Mouse (Mus musculus) limb, embryonic 11.5 days (tissue): ENCODE results near the gene Ick. TPM values are rescaled to one million over a fixed set of nuclear protein-coding genes. Genes with fewer than 3 reads are reported as not detected.
"Not testable (repeated sequence)": the region's sequence is repeated elsewhere in the genome, so short reads cannot be mapped to it uniquely, and the experiment has no call there.

Experiments used
- ATAC-seq: fragments of 200-750 bp; cut with Nextera tagmentation; 2 replicates; pipeline ENCODE4 v1.8.0; 2017; ENCODE audit warnings: low read depth; ENCODE audit not compliant: insufficient number of reproducible peaks, low FRiP score, low TSS enrichment
- DNase-seq: peaks from one replicate; pipeline ENCODE4 v3.0.0-alpha.2; 2015; ENCODE audit warnings: low spot score
- H3K27ac ChIP-seq: fragments of 300-500 bp; sonication (generic); replicated peaks from 2 replicates; pipeline ENCODE4 v1.5.1; 2014; ENCODE audit warnings: low read depth, mild to moderate bottlenecking, low read length
- H3K27me3 ChIP-seq: fragments of 300-500 bp; sonication (generic); 2 replicates; pipeline ENCODE4 v1.6.1; 2014; ENCODE audit warnings: mild to moderate bottlenecking, low read length, mixed read lengths; ENCODE audit not compliant: control insufficient read depth, insufficient read depth
- H3K36me3 ChIP-seq: fragments of 300-500 bp; sonication (generic); 2 replicates; pipeline ENCODE4 v1.6.1; 2014; ENCODE audit warnings: mild to moderate bottlenecking, low read length, moderate library complexity, mixed read lengths; ENCODE audit not compliant: control insufficient read depth, insufficient read depth
- H3K4me1 ChIP-seq: fragments of 300-500 bp; sonication (generic); 2 replicates; pipeline ENCODE4 v1.6.1; 2014; ENCODE audit warnings: low read length, mixed read lengths; ENCODE audit not compliant: control insufficient read depth, insufficient read depth
- H3K4me2 ChIP-seq: fragments of 300-500 bp; sonication (generic); 2 replicates; pipeline ENCODE4 v1.6.1; 2014; ENCODE audit warnings: low read depth, mild to moderate bottlenecking, moderate library complexity; ENCODE audit not compliant: severe bottlenecking
- H3K4me3 ChIP-seq: fragments of 300-500 bp; sonication (generic); 2 replicates; pipeline ENCODE4 v1.5.1; 2014; ENCODE audit warnings: low read depth, low read length
- H3K9ac ChIP-seq: fragments of 300-500 bp; sonication (generic); 2 replicates; pipeline ENCODE4 v1.6.1; 2014; ENCODE audit warnings: mild to moderate bottlenecking, low read length
- H3K9me3 ChIP-seq: fragments of 300-500 bp; sonication (generic); 2 replicates; pipeline ENCODE4 v1.6.1; 2016; ENCODE audit warnings: low read length; ENCODE audit not compliant: control insufficient read depth
- WGBS: fragments of 180-500 bp; shearing (Covaris S2); extraction: QIAGEN DNeasy Blood & Tissue Kit; methylation state at CpG from one replicate; pipeline ENCODE4 v1.1.7; 2014; 5-methylcytosine and 5-hydroxymethylcytosine counted together
- polyA plus RNA-seq: library from polyadenylated mRNA; unstranded; fragments of >200 nt; fragmentation: Nextera tagmentation; extraction: Ambion mirVana; gene quantifications from 2 replicates; pipeline ENCODE4 v1.2.1, GENCODE M21; 2014

Gene Ick
- polyA plus RNA-seq, 1 experiment from 2014 or later = 42.7 TPM

DNA sequence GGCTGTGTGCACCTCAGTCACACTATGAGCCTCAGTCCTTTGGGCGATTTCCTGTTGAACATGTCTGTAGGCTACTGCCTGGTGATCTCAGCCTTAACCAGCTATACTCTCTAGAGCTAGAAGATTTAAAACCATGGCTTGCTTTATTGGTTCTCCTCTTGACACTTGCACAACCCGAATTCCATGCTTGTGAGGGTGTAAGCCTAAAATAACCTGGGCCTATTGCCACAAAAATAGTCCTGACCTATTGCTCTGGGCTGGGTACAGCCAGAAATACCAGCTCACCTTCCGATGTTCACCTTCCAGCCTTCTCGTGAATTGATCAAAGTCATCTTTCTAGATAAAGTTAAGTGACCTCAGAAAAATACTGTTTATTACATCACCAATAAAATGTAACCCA lies 30.5 kb downstream of the Ick start:
- Histone ChIP-seq H3K4me2 (no peak overlapping the region), H3K4me1 (no peaks in the 10 kb centered on the region), H3K9ac (no peak overlapping the region), H3K9me3 (no peaks in the 10 kb centered on the region; the same call in 1 of the 2 replicates), H3K4me3 (no peak overlapping the region), H3K27me3 (no peaks in the 10 kb centered on the region), H3K36me3 (peaks cover 18% of the 10 kb centered on the region), H3K27ac (no peak overlapping the region)
- ATAC-seq (no peak), DNase-seq (no peak)
- WGBS = 91% methylated on average over 4 of the region's 4 CpGs

DNA sequence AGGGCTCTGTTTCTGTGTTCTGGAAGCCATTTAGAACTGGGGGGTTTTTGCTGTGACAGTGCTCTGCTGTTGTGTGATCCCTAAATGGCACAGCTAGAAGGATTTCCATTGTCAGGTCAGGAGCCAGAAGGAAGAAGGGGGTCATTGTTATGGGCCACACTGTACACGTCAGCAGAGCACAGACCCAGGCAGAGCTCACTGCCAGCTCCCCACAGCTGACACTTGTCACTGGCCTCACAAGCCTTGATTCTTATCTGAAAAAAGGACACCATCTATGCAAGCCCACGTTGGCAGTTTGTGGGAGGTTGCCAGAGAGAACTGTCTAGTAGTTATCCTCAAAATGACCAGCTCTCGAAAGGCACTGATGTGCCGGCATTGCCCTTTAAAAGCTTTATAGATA lies 37.1 kb downstream of the Ick start:
- Histone ChIP-seq H3K4me3 (no peak overlapping the region), H3K4me2 (no peak overlapping the region), H3K4me1 (no peaks in the 10 kb centered on the region), H3K27ac (no peak overlapping the region), H3K36me3 (peaks cover 15% of the 10 kb centered on the region), H3K9ac (no peak overlapping the region), H3K27me3 (no peaks in the 10 kb centered on the region), H3K9me3 (no peaks in the 10 kb centered on the region; the same call in 1 of the 2 replicates)
- no peak for ATAC-seq
- 87% methylated on average over 4 of the region's 4 CpGs for WGBS
- no peak for DNase-seq

DNA sequence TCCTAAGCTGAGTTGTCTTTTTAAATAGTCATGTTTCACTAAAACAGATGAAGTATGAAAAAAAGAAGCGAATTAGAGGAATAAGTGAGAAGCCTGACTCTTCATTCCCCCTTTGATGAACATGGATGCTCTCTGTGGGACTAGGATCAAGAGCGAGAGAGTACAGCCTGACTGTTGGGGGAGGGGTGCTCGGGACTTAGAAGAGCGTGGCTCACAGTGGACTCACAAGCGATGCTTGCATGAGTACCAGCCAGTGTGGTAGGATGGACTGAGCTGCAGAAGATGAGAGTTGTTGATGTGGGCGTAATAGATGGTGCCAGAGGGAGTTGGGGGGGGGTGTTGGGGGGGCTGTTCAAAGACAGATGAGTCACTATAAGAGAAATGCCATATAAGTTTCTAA lies 37.6 kb downstream of the Ick start:
- Histone ChIP-seq H3K9me3 (no peaks in the 10 kb centered on the region; the same call in 1 of the 2 replicates), H3K4me2 (no peak overlapping the region), H3K4me3 (no peak overlapping the region), H3K27ac (no peak overlapping the region), H3K27me3 (no peaks in the 10 kb centered on the region), H3K4me1 (no peaks in the 10 kb centered on the region), H3K9ac (no peak overlapping the region), H3K36me3 (peaks cover 11% of the 10 kb centered on the region)
- WGBS = 88% methylated on average over 6 of the region's 6 CpGs
- DNase-seq (no peak), ATAC-seq (no peak)

DNA sequence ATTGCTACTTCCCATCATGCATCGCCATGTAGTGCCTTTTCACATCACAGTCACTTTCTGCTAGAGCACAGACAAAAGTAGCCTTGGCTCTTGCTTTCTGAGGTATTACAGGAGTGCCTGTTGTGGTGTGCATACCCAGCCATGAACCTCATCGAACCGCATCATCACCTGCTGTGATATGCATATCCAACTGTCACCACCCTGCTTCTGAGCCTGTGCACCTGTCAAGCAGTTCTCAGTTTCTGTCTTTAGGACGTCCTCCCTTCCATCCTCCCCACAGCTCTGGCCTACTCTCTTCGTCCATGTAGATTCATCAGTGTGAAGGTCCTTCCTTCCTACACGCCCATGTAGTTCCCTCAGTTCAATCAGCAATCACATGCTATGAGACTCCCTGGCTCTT lies 39.2 kb downstream of the Ick start:
- H3K4me2 ChIP-seq = no peak overlapping the region
- no peaks in the 10 kb centered on the region for H3K9me3 ChIP-seq
- H3K36me3 ChIP-seq = 0 out of 2 replicates have a peak, but pooled peaks cover 2% of the 10 kb centered on the region
- no peak overlapping the region for H3K4me3 ChIP-seq
- DNase-seq = no peak
- H3K4me1 ChIP-seq = no peaks in the 10 kb centered on the region
- no peak overlapping the region for H3K27ac ChIP-seq
- H3K9ac ChIP-seq = no peak overlapping the region
- no peaks in the 10 kb centered on the region for H3K27me3 ChIP-seq
- ATAC-seq = no peak
- WGBS = 90% methylated on average over 6 of the region's 6 CpGs

DNA sequence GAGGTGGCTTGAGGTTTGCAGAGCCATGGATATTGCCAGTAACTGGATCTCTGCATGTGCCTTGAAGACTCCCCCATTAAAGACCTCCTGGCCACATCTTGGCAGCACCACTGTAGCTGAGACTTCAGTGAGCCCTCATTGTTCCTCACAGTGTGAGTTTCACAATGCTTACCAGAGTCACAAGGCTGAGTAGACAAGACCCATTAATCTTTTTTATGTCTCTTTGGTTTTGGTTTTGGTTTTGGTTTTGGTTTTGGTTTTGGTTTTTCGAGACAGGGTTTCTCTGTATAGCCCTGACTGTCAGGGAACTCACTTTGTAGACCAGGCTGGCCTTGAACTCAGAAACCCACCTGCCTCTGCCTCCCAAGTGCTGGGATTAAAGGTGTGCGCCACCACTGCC lies 40.8 kb downstream of the Ick start:
- not testable (repeated sequence) for DNase-seq, H3K27me3 ChIP-seq, H3K9me3 ChIP-seq, H3K27ac ChIP-seq, H3K36me3 ChIP-seq, H3K4me2 ChIP-seq, H3K9ac ChIP-seq, ATAC-seq, H3K4me1 ChIP-seq, H3K4me3 ChIP-seq
- 87% methylated on average over 2 of the region's 2 CpGs for WGBS

DNA sequence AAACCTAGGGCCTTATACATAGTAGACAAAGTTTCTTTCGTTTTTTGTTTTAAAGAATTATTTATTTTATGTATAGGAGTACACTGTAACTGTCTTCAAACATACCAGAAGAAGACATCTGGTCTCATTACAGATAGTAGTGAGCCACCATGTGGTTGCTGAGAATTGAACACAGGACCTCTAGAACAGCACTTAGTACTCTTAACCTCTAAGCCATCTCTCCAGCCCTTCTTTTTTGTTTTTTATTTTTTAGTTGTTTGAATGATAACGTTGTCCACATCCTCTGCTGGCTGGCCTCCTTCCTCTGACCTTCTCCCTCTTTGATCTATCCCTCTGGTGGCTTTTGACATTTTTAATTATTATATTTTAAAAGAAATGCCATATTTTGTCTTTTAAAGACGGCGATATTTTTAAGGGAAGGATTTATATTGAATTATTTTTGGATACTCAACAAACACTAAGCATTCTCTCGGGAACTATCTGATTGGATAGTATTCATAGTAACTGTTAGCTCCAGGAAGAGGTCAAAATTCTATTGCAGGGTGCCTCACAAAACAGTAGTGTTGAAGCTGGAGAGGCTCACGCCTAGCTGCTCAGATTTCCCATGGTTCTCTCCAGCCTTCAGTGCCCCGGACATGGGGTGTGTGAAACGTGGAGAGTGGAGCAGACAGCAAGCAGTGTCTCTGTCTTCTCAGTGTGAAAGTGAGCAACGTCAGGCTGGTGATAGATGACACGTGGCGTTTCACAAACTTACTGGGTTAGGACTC lies 45.4 kb downstream of the Ick start:
- DNase-seq = no peak
- H3K4me1 ChIP-seq = no peaks in the 10 kb centered on the region
- no peak overlapping the region for H3K4me2 ChIP-seq
- no peak overlapping the region for H3K4me3 ChIP-seq
- no peak overlapping the region for H3K9ac ChIP-seq
- peaks cover 11% of the 10 kb centered on the region; the same call in 1 of the 2 replicates for H3K36me3 ChIP-seq
- H3K27me3 ChIP-seq = no peaks in the 10 kb centered on the region
- no peak overlapping the region for H3K27ac ChIP-seq
- H3K9me3 ChIP-seq = no peaks in the 10 kb centered on the region
- 88% methylated on average over 11 of the region's 11 CpGs for WGBS
- ATAC-seq = no peak

DNA sequence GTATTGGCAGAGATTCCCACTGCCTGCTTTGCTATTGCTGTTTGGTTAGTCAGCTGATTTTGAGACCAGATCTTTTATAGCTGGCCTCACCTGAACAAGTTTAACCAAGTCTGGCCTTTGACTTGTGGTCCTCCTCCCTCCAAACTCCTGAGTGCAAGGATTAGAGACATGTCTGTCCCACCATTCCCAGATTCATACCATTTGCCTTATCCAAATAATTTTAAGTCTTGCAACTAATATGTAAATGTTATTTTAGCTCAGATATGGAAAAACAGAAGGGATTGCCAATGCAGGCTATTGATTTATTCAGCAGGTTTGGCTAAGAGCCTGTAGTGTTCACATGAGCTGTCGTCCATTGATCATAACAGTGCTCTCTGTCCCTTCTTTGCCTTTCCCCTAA lies 48.2 kb downstream of the Ick start:
- H3K36me3 ChIP-seq = peaks cover 25% of the 10 kb centered on the region
- no peak overlapping the region for H3K4me2 ChIP-seq
- no peak overlapping the region for H3K9ac ChIP-seq
- H3K27me3 ChIP-seq = no peaks in the 10 kb centered on the region
- 86% methylated on average over 1 of the region's 1 CpGs for WGBS
- DNase-seq (no peak), ATAC-seq (no peak)
- H3K4me1 ChIP-seq = no peaks in the 10 kb centered on the region
- no peak overlapping the region for H3K4me3 ChIP-seq
- no peak overlapping the region for H3K27ac ChIP-seq
- no peaks in the 10 kb centered on the region for H3K9me3 ChIP-seq

DNA sequence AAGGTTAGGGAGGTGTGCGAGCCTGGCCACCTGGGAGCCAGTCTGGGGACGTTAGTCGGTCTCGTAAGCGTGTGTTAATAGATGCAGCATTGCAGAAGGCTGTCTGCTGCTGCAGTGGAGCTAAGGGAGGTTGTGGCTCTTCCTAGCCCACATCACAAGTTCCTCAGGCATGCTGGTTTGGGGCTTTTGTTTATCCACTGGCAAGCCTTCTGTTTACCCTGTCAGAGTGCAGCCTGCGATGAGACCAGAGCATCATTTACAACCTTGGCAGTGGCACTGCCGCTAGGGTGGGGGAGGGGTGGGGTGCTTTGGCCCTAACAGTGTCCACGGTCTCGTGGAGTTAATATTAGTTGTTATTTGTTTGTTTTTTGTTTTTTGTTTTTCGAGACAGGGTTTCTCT lies 54.3 kb downstream of the Ick start:
- H3K36me3 ChIP-seq = peaks cover 25% of the 10 kb centered on the region
- ATAC-seq = no peak
- no peak for DNase-seq
- H3K4me2 ChIP-seq = no peak overlapping the region
- WGBS = 69% methylated on average over 10 of the region's 10 CpGs
- H3K9me3 ChIP-seq = no peaks in the 10 kb centered on the region
- H3K27ac ChIP-seq = no peak overlapping the region
- no peaks in the 10 kb centered on the region for H3K4me1 ChIP-seq
- no peaks in the 10 kb centered on the region for H3K27me3 ChIP-seq
- no peak overlapping the region for H3K9ac ChIP-seq
- H3K4me3 ChIP-seq = no peak overlapping the region

DNA sequence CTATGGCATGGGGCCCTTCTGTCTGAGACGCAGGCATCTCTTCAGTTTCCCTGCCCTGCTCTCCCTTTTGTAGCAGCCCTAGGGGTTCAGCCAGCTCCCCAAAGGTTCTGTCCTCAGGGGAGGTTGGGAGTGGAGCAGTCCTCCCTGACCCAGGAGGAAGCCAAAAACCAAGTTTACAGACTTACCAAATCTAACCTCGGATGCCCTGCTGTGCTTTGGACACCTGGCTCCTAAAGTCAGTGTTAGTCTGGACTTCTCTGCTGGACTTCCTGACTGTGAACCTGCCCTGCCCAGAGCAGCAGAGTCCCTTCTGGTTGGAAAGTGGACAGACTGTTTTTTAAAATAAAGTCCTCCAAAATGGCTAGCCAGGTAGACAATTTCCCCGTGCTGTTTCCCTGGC lies 55.7 kb downstream of the Ick start:
- Histone ChIP-seq H3K27me3 (no peaks in the 10 kb centered on the region), H3K9ac (no peak overlapping the region), H3K9me3 (no peaks in the 10 kb centered on the region), H3K27ac (no peak overlapping the region), H3K4me1 (no peaks in the 10 kb centered on the region), H3K4me3 (no peak overlapping the region), H3K4me2 (no peak overlapping the region), H3K36me3 (peaks cover 21% of the 10 kb centered on the region)
- no peak for ATAC-seq
- 88% methylated on average over 3 of the region's 3 CpGs for WGBS
- DNase-seq = no peak
